Mouse (Mus musculus): ENCODE measurements at regions not wholly inside any gene's neighbourhood (a gene's known extent, or its start where the extent isn't known, plus 50 kb on each side); places are given as distances from the start of the nearest gene placed in this dataset.
A peak's percentile ranks its signal among the peaks of the same experiment; 100 is the strongest.

DNA sequence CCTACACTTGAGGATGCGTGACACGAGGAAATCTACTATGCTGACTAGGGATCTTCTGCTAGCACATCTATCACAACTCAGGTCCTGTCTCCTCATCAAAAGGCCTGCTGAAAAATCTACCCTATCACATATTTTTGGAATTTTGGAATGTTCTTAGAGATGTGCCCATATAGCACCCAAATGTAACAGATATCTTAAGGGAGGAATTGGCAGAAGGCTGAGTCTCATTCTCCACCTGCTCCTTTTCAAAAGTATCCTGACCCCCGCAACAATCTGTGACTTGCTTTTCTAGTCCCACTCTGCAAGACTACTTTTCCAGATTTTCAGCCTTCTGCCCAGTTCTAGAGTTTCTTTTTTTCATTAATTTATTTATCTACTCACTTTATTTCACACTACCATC, 118.4 kb upstream of the Actbl2 start:
- no peak for DNase-seq (ENCODE audit: low spot score)
- WGBS: 90% methylated on average over 3 of the region's 3 CpGs

DNA sequence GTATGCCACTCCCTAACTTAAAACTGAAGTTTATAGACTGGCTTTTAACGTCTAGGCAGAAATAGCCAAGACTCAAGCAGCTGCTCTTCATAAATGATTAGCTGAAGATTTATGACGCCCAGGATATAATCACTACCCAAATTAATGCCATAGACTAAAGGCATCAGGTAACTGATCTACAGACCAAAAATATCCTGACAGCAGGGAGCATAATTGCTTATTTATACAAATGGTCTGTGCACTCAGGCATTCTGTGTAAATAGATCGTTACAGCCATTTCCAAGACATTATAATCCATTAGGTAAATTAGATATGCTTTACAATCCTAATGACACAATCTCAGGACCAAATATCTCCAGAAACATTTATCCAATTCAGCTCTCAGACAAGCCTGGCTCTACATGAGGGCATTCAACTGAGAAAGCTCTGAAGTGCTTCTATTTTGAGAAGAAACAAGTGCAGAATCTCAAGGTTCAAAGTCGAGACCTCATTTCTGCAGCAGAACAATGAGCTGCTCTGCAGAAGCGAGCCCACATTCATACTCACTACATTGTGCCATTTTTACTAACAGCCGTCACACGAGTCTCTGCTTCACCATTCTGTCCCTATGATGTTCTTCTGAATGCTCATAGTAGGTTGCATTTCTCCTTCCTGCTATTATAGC, 111.9 kb upstream of the Actbl2 start:
- Histone ChIP-seq H3K9ac (ENCODE audit: low read depth, low read length) (no peak overlapping the region), H3K4me3 (replicated peaks; ENCODE audit: low read depth, low read length) (no peak overlapping the region), H3K4me2 (ENCODE audit: low read length) (no peak overlapping the region), H3K4me1 (replicated peaks; ENCODE audit: insufficient read depth, low read length) (no peaks in the 10 kb centered on the region), H3K36me3 (ENCODE audit: insufficient read depth, low read length) (no peaks in the 10 kb centered on the region), H3K27ac (no peak overlapping the region), H3K27me3 (ENCODE audit: insufficient read depth, low read length) (no peaks in the 10 kb centered on the region), H3K9me3 (replicated peaks; ENCODE audit: low read length) (no peaks in the 10 kb centered on the region)
- no peak for TF ChIP-seq CTCF (IDR thresholded peaks at IDR 0.05; ENCODE audit: low read depth)
- ATAC-seq (replicated peaks; ENCODE audit: low FRiP score, low read depth) (no peak), DNase-seq (ENCODE audit: low spot score) (no peak)
- WGBS: 58% methylated on average over 7 of the region's 7 CpGs

More for the DNA sequence above, 118.4 kb upstream of the Actbl2 start:
- Histone ChIP-seq H3K36me3 (ENCODE audit: insufficient read depth, low read length) (no peaks in the 10 kb centered on the region), H3K9ac (ENCODE audit: low read depth, low read length) (no peak overlapping the region), H3K9me3 (replicated peaks; ENCODE audit: low read length) (no peaks in the 10 kb centered on the region), H3K4me3 (replicated peaks; ENCODE audit: low read depth, low read length) (no peak overlapping the region), H3K27ac (no peak overlapping the region), H3K4me1 (replicated peaks; ENCODE audit: insufficient read depth, low read length) (no peaks in the 10 kb centered on the region), H3K4me2 (ENCODE audit: low read length) (no peak overlapping the region), H3K27me3 (ENCODE audit: insufficient read depth, low read length) (no peaks in the 10 kb centered on the region)
- TF ChIP-seq CTCF (IDR thresholded peaks at IDR 0.05; ENCODE audit: low read depth): no peak
- ATAC-seq (replicated peaks; ENCODE audit: low FRiP score, low read depth): no peak

DNA sequence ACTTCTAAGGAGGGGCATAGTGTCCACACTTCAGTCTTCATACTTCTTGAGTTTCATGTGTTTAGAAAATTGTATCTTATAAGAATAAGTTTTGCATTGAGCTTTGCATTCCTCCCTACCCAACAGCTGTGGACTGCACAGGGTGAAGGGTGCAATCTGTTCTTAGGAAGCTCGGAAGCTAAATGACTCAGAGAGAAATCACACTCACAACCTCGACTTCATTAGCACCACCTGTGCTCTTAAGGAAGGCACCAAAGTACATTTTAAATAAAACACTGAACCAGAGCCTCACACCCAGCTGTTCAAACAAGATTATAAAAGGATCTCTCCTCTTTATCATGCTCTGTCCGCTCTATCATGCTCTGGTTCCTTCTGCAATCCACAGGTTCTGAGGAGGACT, 110.1 kb upstream of the Actbl2 start:
- no peak overlapping the region for H3K4me2 ChIP-seq (ENCODE audit: low read length)
- 79% methylated on average over 3 of the region's 3 CpGs for WGBS
- H3K4me1 ChIP-seq (replicated peaks; ENCODE audit: insufficient read depth, low read length): no peaks in the 10 kb centered on the region
- H3K27me3 ChIP-seq (ENCODE audit: insufficient read depth, low read length): no peaks in the 10 kb centered on the region
- H3K27ac ChIP-seq: no peak overlapping the region
- H3K36me3 ChIP-seq (ENCODE audit: insufficient read depth, low read length): no peaks in the 10 kb centered on the region
- no peaks in the 10 kb centered on the region for H3K9me3 ChIP-seq (replicated peaks; ENCODE audit: low read length)
- no peak overlapping the region for H3K9ac ChIP-seq (ENCODE audit: low read depth, low read length)
- ATAC-seq (replicated peaks; ENCODE audit: low FRiP score, low read depth) (no peak), DNase-seq (ENCODE audit: low spot score) (no peak)
- TF ChIP-seq CTCF (IDR thresholded peaks at IDR 0.05; ENCODE audit: low read depth): no peak
- no peak overlapping the region for H3K4me3 ChIP-seq (replicated peaks; ENCODE audit: low read depth, low read length)

DNA sequence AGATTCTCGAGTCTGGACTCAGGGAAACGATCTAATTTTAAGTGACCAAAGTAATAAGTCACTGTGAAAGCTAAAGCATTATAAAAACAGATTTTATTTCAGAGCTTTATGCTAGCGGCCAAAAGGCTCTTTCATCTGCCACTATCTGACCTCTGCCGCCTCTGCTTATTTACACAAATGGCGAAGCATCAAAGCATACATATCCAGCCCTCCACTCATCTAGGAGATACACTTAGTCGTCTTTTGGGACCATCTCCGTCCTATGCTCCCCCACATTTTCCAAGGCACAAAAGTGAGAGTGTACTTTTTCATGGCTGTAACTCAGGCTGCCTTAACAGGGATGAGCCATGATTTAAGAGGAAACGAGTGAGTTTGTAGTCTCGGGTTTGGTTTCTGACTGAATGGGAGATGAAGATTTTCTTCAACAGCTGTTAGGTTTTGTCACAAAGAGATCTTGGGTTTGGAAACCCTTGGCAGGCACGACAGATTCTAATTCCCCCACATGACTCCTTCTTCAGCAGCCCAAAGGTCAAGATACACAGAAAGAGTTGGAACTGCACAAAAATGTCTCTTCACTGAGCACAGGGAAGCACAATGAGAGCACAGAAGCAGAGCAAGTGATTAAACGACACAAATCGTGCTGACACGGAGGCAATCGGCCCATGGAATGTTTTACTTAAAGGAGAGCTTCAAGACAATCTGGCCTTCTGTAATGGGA, 96.7 kb upstream of the Actbl2 start:
- no peaks in the 10 kb centered on the region for H3K4me1 ChIP-seq (replicated peaks; ENCODE audit: insufficient read depth, low read length)
- H3K36me3 ChIP-seq (ENCODE audit: insufficient read depth, low read length): no peaks in the 10 kb centered on the region
- no peaks in the 10 kb centered on the region for H3K27me3 ChIP-seq (ENCODE audit: insufficient read depth, low read length)
- WGBS: 21% methylated on average over 14 of the region's 14 CpGs
- no peak overlapping the region for H3K4me3 ChIP-seq (replicated peaks; ENCODE audit: low read depth, low read length)
- H3K4me2 ChIP-seq (ENCODE audit: low read length): no peak overlapping the region
- ATAC-seq (replicated peaks; ENCODE audit: low FRiP score, low read depth) (no peak), DNase-seq (ENCODE audit: low spot score) (peak; percentile 83)
- no peak for TF ChIP-seq CTCF (IDR thresholded peaks at IDR 0.05; ENCODE audit: low read depth)
- peak overlapping the region; percentile 42 for H3K27ac ChIP-seq
- no peak overlapping the region for H3K9ac ChIP-seq (ENCODE audit: low read depth, low read length)
- no peaks in the 10 kb centered on the region for H3K9me3 ChIP-seq (replicated peaks; ENCODE audit: low read length)

DNA sequence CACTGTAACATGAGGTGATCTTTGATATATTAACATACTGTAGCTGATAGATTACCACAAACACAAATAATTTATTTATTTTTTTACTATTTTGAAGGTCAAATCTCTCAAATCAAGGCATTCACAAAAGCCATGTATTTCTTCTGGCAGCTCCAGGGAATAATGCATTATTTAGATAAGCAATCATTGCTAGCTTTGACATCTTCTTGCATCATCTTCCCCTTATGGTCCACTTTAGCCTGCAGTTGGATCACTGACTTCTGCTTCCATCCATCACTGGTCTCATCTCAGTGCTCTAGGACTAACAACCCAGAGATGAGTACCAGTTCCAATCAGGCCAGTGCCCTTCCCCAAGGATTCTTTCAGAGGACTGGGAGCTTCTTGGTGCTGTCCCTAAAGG, 95.3 kb upstream of the Actbl2 start:
- H3K27ac ChIP-seq: no peak overlapping the region
- no peak overlapping the region for H3K4me3 ChIP-seq (replicated peaks; ENCODE audit: low read depth, low read length)
- no peaks in the 10 kb centered on the region for H3K9me3 ChIP-seq (replicated peaks; ENCODE audit: low read length)
- H3K27me3 ChIP-seq (ENCODE audit: insufficient read depth, low read length): no peaks in the 10 kb centered on the region
- H3K4me1 ChIP-seq (replicated peaks; ENCODE audit: insufficient read depth, low read length): no peaks in the 10 kb centered on the region
- TF ChIP-seq CTCF (IDR thresholded peaks at IDR 0.05; ENCODE audit: low read depth): no peak
- H3K9ac ChIP-seq (ENCODE audit: low read depth, low read length): no peak overlapping the region
- no peak for ATAC-seq (replicated peaks; ENCODE audit: low FRiP score, low read depth)
- no peaks in the 10 kb centered on the region for H3K36me3 ChIP-seq (ENCODE audit: insufficient read depth, low read length)
- no peak overlapping the region for H3K4me2 ChIP-seq (ENCODE audit: low read length)
- DNase-seq (ENCODE audit: low spot score): no peak

DNA sequence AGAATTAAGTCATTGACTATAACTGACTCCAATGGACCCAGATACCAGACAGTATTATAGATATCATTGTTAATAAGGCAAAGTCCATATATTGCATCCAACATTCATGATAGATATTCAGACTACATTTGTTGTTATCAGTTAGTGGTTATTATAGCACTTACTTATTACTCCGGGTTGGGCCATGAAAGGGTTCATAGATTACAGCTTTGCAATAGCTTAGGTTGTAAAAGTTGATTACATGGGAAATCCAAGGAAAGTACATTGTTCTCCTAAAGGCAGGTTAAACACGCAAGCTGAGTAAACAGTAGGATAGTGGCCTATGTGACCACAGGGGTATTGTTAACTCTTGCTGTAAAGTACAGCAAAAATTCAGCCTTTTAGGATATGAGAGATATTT, 89.3 kb upstream of the Actbl2 start:
- no peaks in the 10 kb centered on the region for H3K9me3 ChIP-seq (replicated peaks; ENCODE audit: low read length)
- H3K27me3 ChIP-seq (ENCODE audit: insufficient read depth, low read length): no peaks in the 10 kb centered on the region
- no peak for DNase-seq (ENCODE audit: low spot score)
- no peak overlapping the region for H3K4me3 ChIP-seq (replicated peaks; ENCODE audit: low read depth, low read length)
- H3K36me3 ChIP-seq (ENCODE audit: insufficient read depth, low read length): no peaks in the 10 kb centered on the region
- 54% methylated on average over 2 of the region's 2 CpGs for WGBS
- ATAC-seq (replicated peaks; ENCODE audit: low FRiP score, low read depth): no peak
- TF ChIP-seq CTCF (IDR thresholded peaks at IDR 0.05; ENCODE audit: low read depth): no peak
- H3K27ac ChIP-seq: no peak overlapping the region
- no peaks in the 10 kb centered on the region for H3K4me1 ChIP-seq (replicated peaks; ENCODE audit: insufficient read depth, low read length)
- H3K4me2 ChIP-seq (ENCODE audit: low read length): no peak overlapping the region
- no peak overlapping the region for H3K9ac ChIP-seq (ENCODE audit: low read depth, low read length)

All from kidney, postnatal 0 days (tissue).